9 mouse cellular contexts compared by ENCODE assay signal in genomic region chr11:74867181-74867580, GRCm38 (mm10). TPM values are rescaled to one million over a fixed set of nuclear protein-coding genes. Genes with fewer than 3 reads are reported as not detected.
DNase-seq lines count a peak whose midpoint lies in the region; ATAC-seq lines count a peak whose summit lies in the region.
"Had no signal": no experiment of that assay in that cellular context is flagged by ENCODE, and none has a peak within 500 bp of the region (broad histone marks: within the 10 kb centered on the region; RNA-seq: fewer than 3 reads in every experiment).

No protein-coding gene starts in this region.

- intact Hi-C loops in left cerebral cortex, postnatal 25 days (cut with DNase I) = no loop called here

- H3K9ac ChIP-seq in kidney, embryonic 16.5 days (replicated peaks; ENCODE audit: low read length) = no peak overlapping the region
- no peak overlapping the region for H3K9ac ChIP-seq in intestine, embryonic 15.5 days

- peaks cover 7% of the 10 kb centered on the region for H3K4me1 ChIP-seq in kidney, embryonic 16.5 days (ENCODE audit: insufficient read depth, low read length)
- peaks cover 5% of the 10 kb centered on the region; the same call in 1 of the 2 replicates for H3K4me1 ChIP-seq in intestine, embryonic 15.5 days (replicated peaks)

- no peak overlapping the region for H3K4me3 ChIP-seq in kidney, embryonic 16.5 days (ENCODE audit: low read length)
- H3K4me3 ChIP-seq in intestine, embryonic 15.5 days (replicated peaks) = no peak overlapping the region
- H3K4me3 ChIP-seq: left cerebral cortex, adult 2 months had no signal

- WGBS in kidney, embryonic 16.5 days = 94% methylated on average over 2 of the region's 2 CpGs
- 84% methylated on average over 2 of the region's 2 CpGs for WGBS in intestine, embryonic 15.5 days

- no peaks in the 10 kb centered on the region for H3K9me3 ChIP-seq in kidney, embryonic 16.5 days (ENCODE audit: low read length)
- H3K9me3 ChIP-seq in intestine, embryonic 15.5 days = no peaks in the 10 kb centered on the region

- peak; percentile 83 for DNase-seq in kidney, adult 11 months
- peak; percentile 55 for DNase-seq in MN1 (ENCODE audit: low spot score)
- peak; percentile 97 for DNase-seq in cerebellum, adult 11-12 months
- DNase-seq in gastrocnemius, postnatal 4 days (ENCODE audit: low spot score in 2 of 2) = peak; percentile 52 to 75
- no peak for DNase-seq in embryo, embryonic 9.5 days (ENCODE audit: extremely low spot score)
- no peak for DNase-seq in left cerebral cortex, postnatal 25 days (ENCODE audit: low spot score in 2 of 2)

- no peak overlapping the region for H3K27ac ChIP-seq in kidney, embryonic 16.5 days (ENCODE audit: low read length)
- H3K27ac ChIP-seq in intestine, embryonic 15.5 days = no peak overlapping the region
- H3K27ac ChIP-seq: left cerebral cortex, adult 2 months had no signal

- ATAC-seq in kidney, embryonic 16.5 days (ENCODE audit: low FRiP score, low TSS enrichment) = no peak
- no peak for ATAC-seq in intestine, embryonic 15.5 days

- no peak overlapping the region for H3K4me2 ChIP-seq in kidney, embryonic 16.5 days (replicated peaks; ENCODE audit: low read depth, low read length)
- H3K4me2 ChIP-seq in intestine, embryonic 15.5 days (replicated peaks) = no peak overlapping the region

- H3K27me3 ChIP-seq in kidney, embryonic 16.5 days (ENCODE audit: insufficient read depth, low read length) = no peaks in the 10 kb centered on the region
- no peaks in the 10 kb centered on the region for H3K27me3 ChIP-seq in intestine, embryonic 15.5 days (replicated peaks)

- H3K36me3 ChIP-seq in kidney, embryonic 16.5 days (ENCODE audit: insufficient read depth, low read length) = 0 out of 2 replicates have a peak, but pooled peaks cover 2% of the 10 kb centered on the region
- H3K36me3 ChIP-seq in intestine, embryonic 15.5 days = no peaks in the 10 kb centered on the region

RNA-seq across cellular contexts. Expression of gene Sgsm2, which starts 29.7 kb away (rescaled TPM):
- 6.6 and 7.1 TPM in 2 replicates for polyA plus RNA-seq in kidney, embryonic 16.5 days (2015; fragmentation: Nextera tagmentation; extraction: Ambion mirVana)
- 10 to 100 TPM; 10.5 to 12.0 TPM for total RNA-seq in gastrocnemius, postnatal 4 days (2021)
- 5.1 TPM in 2 replicates for polyA plus RNA-seq in intestine, embryonic 15.5 days (2015; fragmentation: Nextera tagmentation; extraction: Ambion mirVana)
- 10 to 100 TPM; 76.0 to 78.3 TPM for total RNA-seq in left cerebral cortex, postnatal 25 days (2021)

RNA-seq across cellular contexts. Expression of gene Tsr1, which starts 30.7 kb away (rescaled TPM):
- 50.1 and 50.8 TPM in 2 replicates for polyA plus RNA-seq in kidney, embryonic 16.5 days (2015; fragmentation: Nextera tagmentation; extraction: Ambion mirVana)
- 10 to 100 TPM; 28.6 to 30.4 TPM for total RNA-seq in gastrocnemius, postnatal 4 days (2021)
- 49.6 and 53.5 TPM in 2 replicates for polyA plus RNA-seq in intestine, embryonic 15.5 days (2015; fragmentation: Nextera tagmentation; extraction: Ambion mirVana)
- total RNA-seq in left cerebral cortex, postnatal 25 days (2021) = 10 to 100 TPM; 26.2 to 28.1 TPM

RNA-seq across cellular contexts. Expression of gene Mnt, which starts 36.5 kb away (rescaled TPM):
- polyA plus RNA-seq in kidney, embryonic 16.5 days (2015; fragmentation: Nextera tagmentation; extraction: Ambion mirVana) = 4.7 and 4.8 TPM in 2 replicates
- 10 to 100 TPM; 12.3 to 13.0 TPM for total RNA-seq in gastrocnemius, postnatal 4 days (2021)
- 4.8 and 5.0 TPM in 2 replicates for polyA plus RNA-seq in intestine, embryonic 15.5 days (2015; fragmentation: Nextera tagmentation; extraction: Ambion mirVana)
- total RNA-seq in left cerebral cortex, postnatal 25 days (2021) = 10 to 100 TPM; 27.4 to 29.3 TPM

RNA-seq across cellular contexts. Expression of gene Smg6, which starts 58.4 kb away (rescaled TPM):
- 17.9 and 20.5 TPM in 2 replicates for polyA plus RNA-seq in kidney, embryonic 16.5 days (2015; fragmentation: Nextera tagmentation; extraction: Ambion mirVana)
- 10 to 100 TPM; 25.0 to 28.6 TPM for total RNA-seq in gastrocnemius, postnatal 4 days (2021)
- polyA plus RNA-seq in intestine, embryonic 15.5 days (2015; fragmentation: Nextera tagmentation; extraction: Ambion mirVana) = 11.9 and 12.4 TPM in 2 replicates
- total RNA-seq in left cerebral cortex, postnatal 25 days (2021) = 10 to 100 TPM; 26.5 to 27.5 TPM

RNA-seq across cellular contexts. Expression of gene Srr, which starts 58.6 kb away (rescaled TPM):
- 24.5 and 25.1 TPM in 2 replicates for polyA plus RNA-seq in kidney, embryonic 16.5 days (2015; fragmentation: Nextera tagmentation; extraction: Ambion mirVana)
- total RNA-seq in gastrocnemius, postnatal 4 days (2021) = 10 to 100 TPM; 29.9 to 32.9 TPM
- polyA plus RNA-seq in intestine, embryonic 15.5 days (2015; fragmentation: Nextera tagmentation; extraction: Ambion mirVana) = 16.1 and 16.6 TPM in 2 replicates
- total RNA-seq in left cerebral cortex, postnatal 25 days (2021) = 100 to 1,000 TPM in 1 of 2 experiments, 10 to 100 TPM in 1; 93.7 to 100 TPM

Comparison
In these comparisons a context has a peak if more than half of its experiments do, and no peak if none do; other contexts are left out.
1. DNase-seq: peak in kidney, adult 11 months (single experiment), MN1 (single experiment), cerebellum, adult 11-12 months (single experiment) and gastrocnemius, postnatal 4 days (2 of 2); none in embryo, embryonic 9.5 days (single experiment) and left cerebral cortex, postnatal 25 days (0 of 2).
2. RNA of gene Sgsm2, which starts 29.7 kb away (total RNA-seq): 76.0 to 78.3 TPM in left cerebral cortex, postnatal 25 days; 10.5 to 12.0 TPM in gastrocnemius, postnatal 4 days; every median in the first group is over 4 times any median in the second.